Mouse (Mus musculus): ENCODE measurements around the gene Cox6b2.

DNA sequence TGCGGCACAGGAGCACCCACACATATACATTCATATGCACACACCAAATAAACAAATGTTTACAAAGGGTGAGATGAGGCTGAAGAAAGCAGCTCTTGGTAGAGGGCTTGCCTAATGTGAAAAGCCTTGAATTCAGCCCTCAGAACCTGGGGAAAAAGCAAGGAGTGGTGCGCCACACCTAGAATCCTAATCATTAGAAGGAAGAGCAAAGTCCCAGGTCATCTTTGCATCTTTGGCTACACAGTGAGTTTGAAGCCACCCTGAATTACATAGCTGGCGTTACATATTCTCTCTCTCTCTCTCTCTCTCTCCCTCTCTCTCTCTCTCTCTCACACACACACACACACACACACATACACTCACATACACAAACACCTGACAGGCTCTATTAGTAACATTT, 33.6 kb downstream of the Cox6b2 start:
- TF ChIP-seq POLR2A (IDR thresholded peaks at IDR 0.05; ENCODE audit: control insufficient read depth, extremely low read depth, insufficient read depth, low read length, poor library complexity) = no peak
- TF ChIP-seq CTCF (IDR thresholded peaks at IDR 0.05; ENCODE audit: borderline replicate concordance, control insufficient read depth, extremely low read depth, insufficient read depth, low read length, poor library complexity) = no peak
